Mouse (Mus musculus) midbrain, embryonic 12.5 days (tissue): ENCODE data around the gene L3mbtl1. TPM values are rescaled to one million over a fixed set of nuclear protein-coding genes. Genes with fewer than 3 reads are reported as not detected.

Experiments used
- ATAC-seq: fragments of 200-750 bp; cut with Nextera tagmentation; 2 replicates; pipeline ENCODE4 v1.8.0; 2017; ENCODE audit warnings: low read depth, moderate TSS enrichment, moderate library complexity; ENCODE audit not compliant: low FRiP score
- H3K27ac ChIP-seq: fragments of 300-500 bp; sonication (generic); replicated peaks from 2 replicates; pipeline ENCODE4 v1.5.1; 2016; ENCODE audit warnings: mild to moderate bottlenecking
- H3K27me3 ChIP-seq: fragments of 300-500 bp; sonication (generic); 2 replicates; pipeline ENCODE4 v1.6.1; 2016; ENCODE audit warnings: mild to moderate bottlenecking
- H3K36me3 ChIP-seq: fragments of 300-500 bp; sonication (generic); 2 replicates; pipeline ENCODE4 v1.6.1; 2016
- H3K4me1 ChIP-seq: fragments of 300-500 bp; sonication (generic); 2 replicates; pipeline ENCODE4 v1.6.1; 2016
- H3K4me2 ChIP-seq: fragments of 300-500 bp; sonication (generic); replicated peaks from 2 replicates; pipeline ENCODE4 v1.6.1; 2016; ENCODE audit warnings: mild to moderate bottlenecking, moderate library complexity
- H3K4me3 ChIP-seq: fragments of 300-500 bp; sonication (generic); 2 replicates; pipeline ENCODE4 v1.5.1; 2016; ENCODE audit warnings: mild to moderate bottlenecking
- H3K9ac ChIP-seq: fragments of 300-500 bp; sonication (generic); replicated peaks from 2 replicates; pipeline ENCODE4 v1.6.1; 2016; ENCODE audit warnings: mild to moderate bottlenecking, moderate library complexity
- H3K9me3 ChIP-seq: fragments of 300-500 bp; sonication (generic); 2 replicates; pipeline ENCODE4 v1.6.1; 2016; ENCODE audit warnings: mild to moderate bottlenecking
- WGBS: fragments of 180-500 bp; shearing (Covaris S2); methylation state at CpG from one replicate; pipeline ENCODE4 v1.1.7; 2016; 5-methylcytosine and 5-hydroxymethylcytosine counted together
- polyA plus RNA-seq: library from polyadenylated mRNA; unstranded; fragments of >200 nt; fragmentation: Nextera tagmentation; extraction: Ambion mirVana; gene quantifications from 2 replicates; pipeline ENCODE4 v1.2.1, GENCODE M21; 2016

L3mbtl1 gene
- polyA plus RNA-seq, 1 experiment from 2014 or later: 0.26 TPM

DNA sequence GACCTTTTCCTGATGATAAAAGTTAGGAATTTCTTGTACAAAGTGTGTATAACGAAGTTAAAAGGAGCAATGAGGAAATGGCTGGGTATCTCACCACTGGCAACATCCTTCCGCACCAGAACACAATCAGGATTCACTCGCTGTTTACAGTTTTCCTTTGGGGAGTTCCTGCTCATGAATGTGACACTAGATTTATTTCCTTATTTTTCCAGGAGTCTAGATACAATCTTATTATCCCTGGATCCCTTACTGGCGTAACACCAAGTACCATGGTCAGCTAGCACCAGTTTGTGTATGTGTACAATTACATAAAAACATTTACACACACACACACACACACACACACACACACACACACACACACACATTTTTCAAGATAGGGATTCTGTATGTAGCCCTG is 64.0 kb downstream of the L3mbtl1 start:
- no peak for ATAC-seq
- Histone ChIP-seq H3K9ac (no peak overlapping the region), H3K4me3 (no peak overlapping the region), H3K4me1 (no peaks in the 10 kb centered on the region), H3K36me3 (no peaks in the 10 kb centered on the region), H3K27ac (no peak overlapping the region), H3K4me2 (no peak overlapping the region), H3K27me3 (peaks cover 4% of the 10 kb centered on the region; the same call in 1 of the 2 replicates), H3K9me3 (no peaks in the 10 kb centered on the region)
- 84% methylated on average over 4 of the region's 4 CpGs for WGBS

DNA sequence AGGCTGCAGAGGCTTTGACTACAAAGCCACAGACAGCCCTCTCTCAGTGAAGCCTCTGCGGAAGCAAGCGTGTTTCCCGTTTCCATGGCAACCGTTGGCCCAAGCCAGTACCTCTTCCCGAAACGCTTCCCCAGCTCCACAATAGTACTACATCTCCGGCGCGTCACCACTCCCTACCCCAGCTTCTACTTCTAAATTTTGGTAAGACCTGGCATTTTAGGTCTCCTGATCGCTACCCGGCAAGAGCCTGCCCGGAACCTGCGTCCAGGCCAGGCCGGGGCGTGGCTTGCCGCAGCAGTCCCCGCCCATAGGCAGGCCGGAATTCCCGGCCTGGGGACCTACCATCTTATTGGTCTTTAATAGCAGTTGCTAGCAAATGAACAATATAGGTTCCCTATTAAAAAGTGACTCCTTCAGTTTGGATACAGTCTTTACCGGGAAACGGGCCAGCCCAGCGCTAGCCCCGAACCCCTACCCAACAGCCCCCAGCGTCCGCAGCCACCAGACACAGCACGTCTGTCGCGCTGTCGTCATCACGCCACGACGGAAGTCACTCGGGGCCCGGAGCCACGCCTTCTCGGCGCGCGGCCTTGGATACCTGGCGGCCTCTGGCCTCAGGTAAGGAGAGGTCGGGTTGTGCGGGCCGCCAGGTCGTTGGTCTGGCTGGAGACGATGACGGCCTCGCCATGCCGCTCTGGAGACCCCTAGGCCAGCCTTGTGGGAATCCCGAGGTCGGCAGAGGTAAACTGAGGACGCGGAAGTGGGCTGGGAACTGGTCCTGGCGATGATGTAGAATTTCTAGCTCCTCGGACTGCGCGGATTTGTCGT is 73.9 kb downstream of the L3mbtl1 start, which contains the start of gene Ift52:
TSS of gene Ift52 (plus strand) at position 439 of the 828 bp plus-strand sequence.
- H3K27me3 ChIP-seq: no peaks in the 10 kb centered on the region
- peak; percentile 96 for ATAC-seq
- peaks cover 11% of the 10 kb centered on the region for H3K4me1 ChIP-seq
- H3K36me3 ChIP-seq: no peaks in the 10 kb centered on the region
- H3K4me3 ChIP-seq: peak within 1 kb of the TSS; percentile 91
- peak within 1 kb of the TSS; percentile 78 for H3K9ac ChIP-seq
- no peaks in the 10 kb centered on the region for H3K9me3 ChIP-seq
- under 1% methylated on average over 57 of the region's 57 CpGs for WGBS
- peak within 1 kb of the TSS; percentile 63 for H3K4me2 ChIP-seq
- H3K27ac ChIP-seq: peak within 1 kb of the TSS; percentile 64

Other genes starting within 250 kb of the L3mbtl1 start
- 245 and 267 TPM in 2 replicates for gene Srsf6, start 11.9 kb upstream of the L3mbtl1 start, polyA plus RNA-seq
- 0.08 TPM in 1 of 2 replicates, not detected in the other for gene Sgk2, start 43.9 kb downstream of the L3mbtl1 start, polyA plus RNA-seq
- 53.5 and 58.9 TPM in 2 replicates for gene Ift52, start 73.9 kb downstream of the L3mbtl1 start, polyA plus RNA-seq
- 35.5 and 35.7 TPM in 2 replicates for gene Mybl2, start 111.2 kb downstream of the L3mbtl1 start, polyA plus RNA-seq
- gene Gtsf1l, start 144.4 kb downstream of the L3mbtl1 start, polyA plus RNA-seq: not detected in 2 replicates